Mouse (Mus musculus) right cerebral cortex, adult 2 months (tissue): ENCODE measurements around the gene Gm9611.
"Not testable (repeated sequence)": the region's sequence is repeated elsewhere in the genome, so short reads cannot be mapped to it uniquely, and the experiment has no call there.

Experiments used
- DNase-seq, 2 experiments: peaks; one replicate each; pipeline ENCODE4 v3.0.0; 2021 to 2022; ENCODE audit warnings: low spot score in 2 of 2

The Gm9611 gene

GRCm38 (mm10) chr14:42297258-42297657 lies at the start of gene Gm9611:
Gene Gm9611 (minus strand): TSS chr14:42297358.
- DNase-seq, result not testable (repeated sequence)

GRCm38 (mm10) chr14:42309910-42310309 lies 12.8 kb upstream of the Gm9611 start, which contains the start of gene Gm7995:
Gene Gm7995 (plus strand): TSS chr14:42310210.
- DNase-seq, result not testable (repeated sequence)

DNA sequence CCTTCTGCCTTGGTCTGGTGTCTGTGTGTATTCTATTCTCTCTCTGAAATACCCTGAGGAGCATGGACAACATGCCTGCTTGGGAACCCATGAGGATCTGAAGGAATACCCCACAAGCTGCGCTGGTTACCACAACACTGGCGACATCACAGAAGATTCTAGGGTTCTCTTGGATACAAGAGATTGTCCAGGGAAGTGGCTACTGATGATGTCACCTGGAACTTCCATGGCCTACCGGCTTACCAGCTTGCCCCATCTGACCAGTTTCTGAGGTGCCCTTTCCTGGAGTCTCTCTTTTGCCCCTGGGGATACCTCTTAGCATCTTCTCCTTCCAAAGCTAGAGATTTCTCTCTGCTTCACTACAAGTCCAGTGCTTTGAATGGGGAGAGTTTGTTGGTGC lies 37.2 kb downstream of the Gm9611 start, which contains the start of gene Gm17026:
Gene Gm17026 (minus strand): TSS at position 101 of the 400 bp plus-strand sequence.
- not testable (repeated sequence) for DNase-seq
